Mouse (Mus musculus): ENCODE measurements around the gene Dmxl2.
A peak's percentile ranks its signal among the peaks of the same experiment; 100 is the strongest.

Dmxl2 gene

DNA sequence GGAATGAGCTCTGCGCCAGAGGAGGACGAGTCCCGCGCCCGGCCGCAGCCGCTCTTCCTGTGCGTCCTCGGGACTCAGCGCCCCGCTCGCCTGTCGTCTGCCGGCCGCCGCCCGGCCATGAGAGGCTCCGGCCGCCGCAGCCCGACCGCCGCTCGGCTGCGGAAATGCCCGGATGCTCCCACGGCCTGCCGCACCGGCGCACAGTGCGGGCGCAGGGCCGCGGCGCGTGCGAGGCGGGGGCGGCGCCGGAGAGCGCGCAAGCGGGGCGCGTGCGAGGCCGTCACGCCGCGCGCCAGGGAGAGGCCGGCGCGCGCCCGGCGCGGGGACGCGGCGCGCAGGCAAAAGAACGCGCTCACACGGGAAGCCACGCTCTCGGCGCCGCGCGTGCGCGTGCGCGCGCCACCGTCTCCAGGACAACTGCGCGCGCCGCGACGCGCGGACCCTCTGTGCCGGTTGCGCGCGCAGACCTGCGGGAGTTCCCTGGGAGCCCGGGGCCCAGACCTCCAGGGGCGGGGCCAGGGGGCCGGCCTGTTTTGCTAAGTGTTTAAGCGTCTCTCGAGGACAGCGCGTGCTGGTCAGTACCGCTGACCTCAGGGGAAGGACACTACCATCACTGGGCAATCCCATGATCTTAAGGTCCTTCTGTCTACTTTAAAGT is at the start of gene Dmxl2:
Gene Dmxl2 (minus strand): TSS at position 174 of the 658 bp plus-strand sequence.
- DNase-seq: peak; percentile 13 to 38

- DNase-seq: no peak
Measured at GRCm38 (mm10) chr9:54549433-54549832, 48.0 kb upstream of the Dmxl2 start.

DNA sequence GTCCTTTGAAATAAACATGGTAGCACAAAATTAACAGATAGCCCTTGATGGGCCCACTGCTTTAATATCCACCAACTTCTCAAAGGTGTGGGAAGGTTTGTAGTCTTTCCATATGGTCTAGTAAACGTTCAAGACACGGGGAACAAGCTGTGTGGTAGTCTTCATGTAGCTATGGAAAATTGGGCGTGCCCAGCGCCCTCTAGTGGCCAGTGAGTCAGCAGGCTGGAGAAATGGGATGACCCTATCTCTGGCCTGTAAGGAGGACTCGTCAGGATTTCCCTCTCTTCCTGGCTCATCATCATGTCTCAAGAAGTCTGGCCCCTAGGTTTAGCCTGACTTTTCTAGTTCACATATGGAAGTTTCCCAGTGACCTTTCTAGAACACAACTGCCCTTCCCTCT is 46.1 kb upstream of the Dmxl2 start:
- DNase-seq: peak; percentile 17 to 23

DNA sequence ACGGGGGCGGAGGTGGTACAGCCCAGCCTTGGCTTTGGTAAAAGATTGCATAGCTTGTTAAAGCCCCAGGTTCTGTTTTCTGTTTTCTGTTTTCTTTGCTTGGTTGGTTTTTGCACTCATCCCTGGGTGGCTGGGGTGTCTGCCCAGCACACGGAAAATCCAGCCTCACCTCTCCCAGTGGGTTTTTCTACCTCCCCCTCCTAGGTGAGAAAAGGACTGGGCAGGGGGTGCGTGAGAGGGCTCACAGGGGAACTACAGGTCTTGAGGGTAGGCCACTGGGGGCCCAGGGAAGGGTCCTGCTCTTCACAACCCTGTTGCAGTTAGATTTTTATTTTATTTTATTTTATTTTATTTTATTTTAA is 43.5 kb upstream of the Dmxl2 start:
- DNase-seq: no peak

GRCm38 (mm10) chr9:54544212-54544953 is 43.0 kb upstream of the Dmxl2 start:
- no peak for DNase-seq

DNA sequence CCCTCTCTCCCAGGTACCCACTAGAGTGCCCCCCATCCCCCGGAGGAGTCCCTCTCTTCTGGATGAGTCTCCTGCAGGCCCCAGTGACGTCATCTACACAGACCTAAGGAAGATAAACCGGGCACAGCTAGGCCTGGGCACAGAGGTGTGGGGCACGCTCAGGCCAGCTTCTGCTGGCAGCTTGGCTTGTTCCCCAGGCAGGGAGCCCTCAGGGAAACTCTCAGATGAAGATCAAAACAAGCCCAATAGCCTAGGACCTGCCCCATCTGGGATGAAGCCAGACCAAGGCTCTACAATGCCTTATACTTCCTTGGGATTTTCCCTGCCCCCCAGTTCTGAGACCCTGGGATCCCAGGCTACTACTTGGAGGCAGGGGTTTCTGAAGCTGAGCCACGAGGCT is 39.4 kb upstream of the Dmxl2 start:
- no peak for DNase-seq

DNA sequence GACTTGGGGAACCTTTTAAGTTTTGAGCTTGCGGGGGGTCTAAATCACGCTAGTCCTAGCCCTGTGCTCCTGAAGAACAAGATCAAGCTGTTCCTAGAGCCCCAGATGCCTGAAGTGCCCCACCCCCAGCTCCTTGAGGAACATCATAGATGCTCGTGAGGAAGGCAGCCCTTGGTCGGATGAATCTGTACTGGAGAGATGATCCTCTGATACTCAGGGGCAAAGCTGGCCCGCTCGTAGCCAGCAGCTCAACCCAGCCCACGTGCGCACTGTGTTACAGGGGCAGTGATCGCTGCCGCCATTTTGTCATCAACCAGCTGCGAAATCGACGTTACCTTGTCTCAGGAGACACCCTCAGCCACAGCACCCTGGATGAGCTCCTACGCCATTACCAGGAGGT is 37.3 kb upstream of the Dmxl2 start, which contains the start of gene Sh2d7:
Gene Sh2d7 (plus strand): TSS at position 301 of the 400 bp plus-strand sequence.
- DNase-seq: no peak

DNA sequence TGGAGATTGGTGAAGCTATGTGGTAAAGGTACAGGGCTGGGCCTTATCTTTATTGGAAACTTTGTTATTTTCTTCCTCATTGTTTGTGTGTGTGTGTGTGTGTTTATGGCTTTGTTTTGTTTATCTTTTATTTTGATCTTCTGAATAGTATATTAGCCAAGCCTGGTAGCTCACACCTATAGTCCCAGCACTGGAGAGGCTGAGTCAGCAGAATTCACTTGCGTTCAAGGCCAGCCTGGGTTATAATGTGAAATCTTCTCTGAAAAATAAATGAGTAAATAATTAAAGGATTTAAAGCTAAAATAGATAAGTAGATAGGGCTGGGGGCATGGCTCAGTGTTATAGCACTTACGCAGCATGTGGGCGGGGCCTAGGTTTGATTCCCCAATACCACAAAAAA is 36.8 kb upstream of the Dmxl2 start:
- no peak for DNase-seq

GRCm38 (mm10) chr9:54537480-54537879 is 36.1 kb upstream of the Dmxl2 start:
- DNase-seq: no peak

- no peak for DNase-seq
Measured at GRCm38 (mm10) chr9:54537030-54537429, 35.6 kb upstream of the Dmxl2 start.

GRCm38 (mm10) chr9:54536236-54536635 is 34.8 kb upstream of the Dmxl2 start:
- no peak for DNase-seq

GRCm38 (mm10) chr9:54533975-54534374 is 32.5 kb upstream of the Dmxl2 start:
- DNase-seq: no peak

DNA sequence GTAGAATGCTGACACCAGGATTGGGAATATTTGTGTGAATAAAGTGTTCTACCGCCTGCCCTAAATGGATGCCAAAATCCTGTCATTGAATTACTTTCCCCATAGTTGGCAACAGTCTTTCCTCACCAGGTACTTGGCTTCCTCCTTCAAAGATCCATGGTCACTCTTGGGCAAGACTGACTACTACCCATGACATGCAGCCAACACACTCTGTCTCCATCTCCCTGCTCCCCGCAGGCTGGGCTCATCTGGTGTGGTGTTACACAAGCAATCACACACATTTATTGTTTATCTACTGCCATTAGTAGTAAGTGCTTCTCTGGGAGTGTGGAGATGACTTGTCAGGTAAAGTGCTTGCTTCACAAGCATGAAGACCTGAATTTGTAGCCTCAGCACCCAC is 31.5 kb upstream of the Dmxl2 start:
- DNase-seq: no peak

GRCm38 (mm10) chr9:54531421-54531820 is 30.0 kb upstream of the Dmxl2 start:
- no peak for DNase-seq

DNA sequence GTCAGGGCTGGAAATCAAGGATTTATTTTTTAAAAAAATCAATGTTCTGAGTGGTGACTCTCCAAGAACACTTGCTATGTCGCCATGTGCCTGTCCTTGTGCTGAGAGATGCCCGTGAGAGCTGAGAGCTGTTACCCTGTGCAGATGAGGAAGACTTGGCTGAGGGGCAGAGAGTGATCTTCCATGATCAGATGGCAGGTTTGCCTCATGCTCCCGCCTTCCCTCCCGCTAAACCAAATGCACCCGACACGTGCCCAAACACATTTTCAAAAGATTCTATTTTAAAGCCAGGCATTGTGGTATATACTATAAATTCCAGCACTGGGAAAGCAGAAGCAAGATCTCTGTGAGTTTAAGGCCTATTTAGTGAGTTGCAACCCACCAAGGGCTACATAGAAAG is 29.4 kb upstream of the Dmxl2 start:
- DNase-seq: no peak

GRCm38 (mm10) chr9:54529950-54530349 is 28.5 kb upstream of the Dmxl2 start:
- no peak for DNase-seq

GRCm38 (mm10) chr9:54527694-54528093 is 26.3 kb upstream of the Dmxl2 start:
- no peak for DNase-seq

GRCm38 (mm10) chr9:54520286-54520685 is 18.9 kb upstream of the Dmxl2 start:
- DNase-seq: no peak

DNA sequence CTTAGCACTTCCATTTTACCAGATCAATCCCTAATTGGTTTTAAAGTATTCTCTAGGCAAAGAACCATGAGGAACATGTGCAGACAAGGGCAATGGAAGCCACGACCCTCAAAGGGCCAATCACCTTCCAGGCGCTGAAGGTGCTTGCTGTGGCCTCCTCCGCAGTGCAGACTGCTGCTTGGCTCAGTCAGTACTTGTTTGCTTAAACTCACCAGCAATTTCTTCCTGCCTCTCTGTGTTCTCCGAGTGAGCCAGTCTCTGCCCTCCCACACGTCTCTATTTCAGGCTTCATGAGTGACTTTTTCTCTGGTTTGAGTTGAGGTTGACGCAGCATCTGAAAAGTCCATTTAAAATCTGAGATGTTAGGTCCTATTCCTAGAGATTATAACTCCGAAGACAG is 17.5 kb upstream of the Dmxl2 start:
- DNase-seq: no peak

GRCm38 (mm10) chr9:54515991-54516390 is 14.6 kb upstream of the Dmxl2 start:
- no peak for DNase-seq

DNA sequence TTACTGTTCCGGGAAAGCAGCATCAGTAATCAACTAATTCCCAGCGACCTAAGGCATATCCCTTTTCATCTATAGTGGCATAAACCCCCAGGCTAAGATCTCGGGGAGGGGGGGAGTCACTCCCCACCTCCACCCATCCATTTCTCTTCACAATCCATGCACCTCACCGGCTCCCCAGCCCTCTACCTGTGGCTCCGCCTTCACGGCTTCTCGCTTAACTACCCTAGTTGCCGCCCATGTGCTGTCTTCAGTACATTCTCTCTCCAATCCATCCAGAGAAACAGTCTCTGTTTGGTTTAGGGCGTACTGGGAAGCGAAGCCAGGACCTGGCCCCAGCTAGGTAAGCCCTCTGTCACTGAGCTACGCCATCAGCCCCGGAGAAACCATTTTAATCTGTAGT is 1.4 kb upstream of the Dmxl2 start:
- DNase-seq: no peak

DNA sequence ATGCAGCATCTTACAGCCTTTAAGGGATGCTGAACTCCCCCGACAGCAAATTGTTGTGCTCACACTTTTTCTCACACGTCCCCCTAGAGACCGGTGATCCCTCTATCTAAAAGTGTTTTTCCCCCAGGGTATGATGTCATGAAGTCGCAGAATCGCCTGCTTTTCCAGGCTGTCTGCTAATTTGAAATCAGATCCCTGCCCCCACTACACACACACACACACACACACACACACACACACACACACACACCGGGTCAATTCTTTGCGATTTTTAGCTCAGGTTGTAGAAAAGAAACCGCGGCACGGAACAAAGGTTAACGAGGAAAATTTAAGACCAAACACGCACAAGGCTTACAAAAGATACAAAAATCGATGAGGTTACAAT is 677 bp upstream of the Dmxl2 start:
- no peak for DNase-seq

DNA sequence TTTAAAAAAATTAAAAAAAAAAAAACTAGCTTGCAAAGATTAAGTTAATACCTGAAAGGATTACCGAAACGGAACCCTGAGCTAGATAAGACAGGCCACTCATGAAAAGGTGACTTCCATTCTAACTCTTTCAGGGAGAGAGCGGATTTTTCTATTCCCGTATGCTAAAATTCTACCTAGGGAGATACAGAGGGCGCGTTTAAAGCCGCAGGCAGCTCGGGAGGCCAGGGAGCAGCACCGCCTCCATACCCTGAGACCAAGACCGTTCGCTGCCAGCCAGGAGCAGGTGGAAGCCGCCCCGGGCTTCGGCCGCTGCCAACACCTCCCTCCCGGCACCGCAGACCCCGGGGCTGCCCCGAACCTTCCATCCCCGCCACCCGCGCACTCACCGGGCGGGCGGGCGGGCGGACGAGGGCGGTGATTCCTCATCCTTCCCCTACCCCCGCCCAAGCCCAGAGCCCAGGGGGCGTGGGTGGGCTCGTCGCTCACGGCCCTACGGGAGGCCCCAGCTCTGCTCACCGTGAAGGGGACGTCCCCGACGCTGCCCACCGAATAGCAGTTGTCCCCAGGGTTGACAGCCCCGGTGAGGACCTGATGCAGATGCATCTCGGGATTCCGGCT is 484 bp downstream of the Dmxl2 start:
- peak; percentile 2 to 6 for DNase-seq

- DNase-seq: no peak
Measured at GRCm38 (mm10) chr9:54499791-54500190, 1.6 kb downstream of the Dmxl2 start.
